Mouse (Mus musculus) olfactory bulb, adult 2 months (tissue): Measurements from ENCODE around the gene Rxfp2.

ENCODE experiments used
- CTCF ChIP-seq: fragments of 200-500 bp; IDR thresholded peaks from 2 replicates; pipeline ENCODE4 v1.5.1; 2012; ENCODE audit warnings: low read depth, mild to moderate bottlenecking, low read length, moderate library complexity; ENCODE audit not compliant: insufficient read depth
- POLR2A ChIP-seq: fragments of 200-500 bp; IDR thresholded peaks from 2 replicates; pipeline ENCODE4 v1.6.1; 2012; ENCODE audit warnings: mild to moderate bottlenecking, low read depth, low read length, moderate library complexity; ENCODE audit not compliant: insufficient read depth

GRCm38 (mm10) chr5:150026509-150027087 lies 8.1 kb downstream of the Rxfp2 start:
- no peak for TF ChIP-seq CTCF
- TF ChIP-seq POLR2A = no peak
